Mouse (Mus musculus) telencephalon, adult 2 months (tissue): ENCODE results near the gene Golga7b.

Experiments
- DNase-seq: peaks from one replicate; pipeline ENCODE4 v3.0.0-alpha.2; 2011; ENCODE audit warnings: low read depth, low spot score

Golga7b gene

DNA sequence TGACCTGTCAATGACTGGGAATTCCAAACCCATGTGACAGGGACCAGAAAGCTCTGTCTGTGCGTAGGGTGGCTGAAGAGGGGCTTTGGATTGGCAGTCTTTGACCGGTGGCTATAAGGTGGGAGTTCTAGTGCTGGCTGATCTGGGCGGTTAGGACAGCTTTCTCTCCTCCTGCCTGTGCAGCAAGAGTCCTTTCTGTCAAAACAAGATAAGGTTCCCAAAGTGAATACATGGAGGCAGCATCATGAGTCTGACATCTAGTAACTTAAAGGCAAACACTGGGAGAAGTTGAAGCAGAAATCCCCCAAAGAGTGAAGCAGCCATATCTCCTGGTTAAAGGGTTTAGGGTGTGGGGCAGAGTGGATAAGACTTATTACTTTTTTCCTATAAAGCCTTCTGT, at the start of gene Golga7b:
Golga7b (plus strand) TSS at position 56 of the 400 bp plus-strand sequence.
- no peak for DNase-seq

DNA sequence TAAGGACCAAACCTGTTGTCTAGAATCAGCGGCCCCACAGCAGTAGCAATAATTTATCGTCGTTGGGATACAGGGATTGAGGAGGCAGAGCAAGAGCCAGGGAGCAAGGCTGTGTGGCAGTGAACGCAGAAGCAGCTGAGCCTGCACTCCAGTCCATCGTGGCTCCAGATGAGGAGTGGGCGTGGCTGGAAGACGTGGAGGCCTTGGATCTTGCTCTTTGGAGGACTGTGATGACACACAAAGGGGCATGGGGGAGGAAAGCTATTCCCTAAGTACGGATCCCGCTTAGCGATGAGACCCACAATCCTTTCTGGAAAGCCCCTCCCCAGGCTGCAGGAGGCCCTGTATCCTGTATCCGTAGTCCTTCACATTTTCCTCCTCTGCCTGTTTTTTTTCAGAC, 49.3 kb upstream of the Golga7b start:
- no peak for DNase-seq

DNA sequence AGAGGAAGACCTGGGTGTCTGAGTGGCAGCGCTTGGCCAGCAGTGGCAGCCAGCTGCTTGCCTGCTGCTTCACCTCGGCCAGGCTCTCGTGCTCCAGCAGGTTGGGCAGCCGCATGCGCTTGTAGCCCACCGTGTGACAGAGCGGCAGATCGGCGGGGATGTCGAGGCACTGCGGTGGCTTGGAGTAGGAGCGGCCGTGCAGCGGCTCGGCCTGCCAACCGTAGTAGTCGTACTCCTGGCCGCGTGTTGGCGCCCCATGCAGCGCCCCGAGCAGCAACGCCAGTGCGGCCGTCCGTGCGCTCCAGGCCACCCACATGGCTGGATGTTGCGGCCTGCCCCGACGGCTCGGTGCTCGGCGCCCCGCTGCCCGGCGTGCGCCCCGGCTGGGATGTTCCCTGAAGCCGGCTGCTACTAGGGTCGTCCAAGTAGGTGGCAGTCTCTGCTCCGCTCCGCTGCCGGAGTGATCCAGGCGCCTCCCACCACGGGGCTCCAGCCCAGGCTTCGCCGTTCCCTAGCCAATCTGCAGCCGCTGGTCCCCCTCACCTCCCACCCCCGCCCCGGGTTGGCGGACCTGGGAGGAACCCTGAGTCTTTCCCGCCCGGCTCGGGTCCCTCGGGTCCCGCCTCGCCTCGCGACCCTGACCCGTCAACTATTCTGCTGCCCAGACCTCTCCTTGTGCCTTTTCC, 45.5 kb upstream of the Golga7b start, which contains the start of gene Sfrp5:
Sfrp5 (minus strand) TSS at position 557 of the 686 bp plus-strand sequence.
- no peak for DNase-seq

GRCm38 (mm10) chr19:42202467-42202866, 44.9 kb upstream of the Golga7b start:
- DNase-seq = no peak

DNA sequence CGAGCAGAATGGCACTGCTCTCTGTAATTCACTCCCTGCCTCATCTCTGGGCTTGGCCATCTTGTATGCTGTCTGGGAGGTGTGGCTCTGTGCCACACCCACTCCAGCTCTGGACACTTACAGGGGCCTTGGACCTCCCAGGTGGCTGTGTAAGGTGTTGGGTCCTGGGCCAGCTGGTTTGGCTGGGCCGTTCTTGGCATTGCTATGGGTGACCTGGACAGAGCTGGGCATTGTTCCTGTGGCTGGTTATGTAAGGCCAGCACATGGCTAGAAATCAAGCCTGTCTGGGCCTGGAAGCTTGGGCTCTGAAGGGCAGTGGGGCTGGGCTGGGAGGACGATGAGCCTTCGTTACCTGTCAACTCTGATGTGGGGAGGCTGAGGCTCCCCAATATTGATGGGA, 43.1 kb upstream of the Golga7b start:
- DNase-seq = no peak

DNA sequence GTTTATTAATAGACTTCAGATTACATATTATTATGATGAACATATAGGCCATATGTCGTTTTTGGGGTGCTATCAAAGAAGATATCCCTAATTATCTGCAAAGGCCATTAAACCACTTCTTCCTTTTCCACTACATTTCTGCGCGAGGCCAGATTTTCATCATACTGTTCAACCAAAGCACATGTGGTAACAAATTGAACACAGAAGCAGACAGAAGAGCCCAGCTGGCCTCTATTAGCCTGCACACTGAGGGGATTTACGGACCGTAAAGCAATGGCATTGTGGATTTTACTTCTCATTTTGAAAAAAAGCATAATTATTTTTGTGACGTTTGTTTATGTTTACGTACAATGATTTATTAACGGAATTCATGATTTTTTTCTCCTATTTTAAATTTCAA, 42.2 kb upstream of the Golga7b start:
- DNase-seq = no peak

GRCm38 (mm10) chr19:42209485-42209884, 37.9 kb upstream of the Golga7b start:
- no peak for DNase-seq

- DNase-seq = no peak
These were observed 37.4 kb upstream of the Golga7b start for GRCm38 (mm10) chr19:42209976-42210375.

DNA sequence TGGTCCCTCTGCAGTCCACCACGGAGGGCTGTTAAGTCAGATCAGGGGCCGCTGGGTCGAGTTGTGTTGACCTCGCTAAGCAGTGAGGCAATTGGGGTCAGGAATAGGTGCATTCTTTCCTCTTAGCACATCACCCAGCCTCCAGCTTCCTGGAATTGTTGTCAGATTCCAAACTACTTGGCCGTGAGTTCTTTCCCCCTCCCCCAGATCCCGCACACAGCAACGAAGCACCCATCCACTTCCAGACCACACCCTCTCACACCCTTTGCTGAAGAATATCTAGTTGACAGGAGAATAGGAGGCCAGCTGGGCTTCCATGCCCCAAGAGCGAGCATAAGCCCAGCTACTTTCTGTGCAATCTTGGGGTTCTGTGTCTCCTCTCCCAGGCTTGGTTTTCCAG, 35.4 kb upstream of the Golga7b start:
- no peak for DNase-seq

DNA sequence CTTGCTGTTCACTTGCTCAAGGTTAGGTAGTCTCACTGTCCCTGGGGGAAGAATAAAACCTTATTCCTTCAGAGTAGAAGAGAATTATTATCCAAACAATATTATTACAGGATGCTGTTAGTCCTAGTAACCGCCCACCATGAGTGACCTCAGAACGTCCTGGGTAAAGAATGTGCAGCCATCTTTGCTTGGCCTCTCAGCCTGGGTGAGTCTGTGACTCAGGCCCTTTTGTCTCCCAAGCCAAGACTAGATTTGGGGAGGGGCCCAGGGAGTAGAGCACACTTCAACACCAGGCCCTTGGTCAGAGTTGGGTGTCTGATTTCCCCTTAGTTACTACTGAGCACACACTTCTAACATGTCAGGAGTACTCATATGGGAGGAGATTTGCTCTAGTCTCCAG, 32.8 kb upstream of the Golga7b start:
- DNase-seq = no peak

GRCm38 (mm10) chr19:42216699-42217373, 30.5 kb upstream of the Golga7b start:
- DNase-seq = no peak

DNA sequence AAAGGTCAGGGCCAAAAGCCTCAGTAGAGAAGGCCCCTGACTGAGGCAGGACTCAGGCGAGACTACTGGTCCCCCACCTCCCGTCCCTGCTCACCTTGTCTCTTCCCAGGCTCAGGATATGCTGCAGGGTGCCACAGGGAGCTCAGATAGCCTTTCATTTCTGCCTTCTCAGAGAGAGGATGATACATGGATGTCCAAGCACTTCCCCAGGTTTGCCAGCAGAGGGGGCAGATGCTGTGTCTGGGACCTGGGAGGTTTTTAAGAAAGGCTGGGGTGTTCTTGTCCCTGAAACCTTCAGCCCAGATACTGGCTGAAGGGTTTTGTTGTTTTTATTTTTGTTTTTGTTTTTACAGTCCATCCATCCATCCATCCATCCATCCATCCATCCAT, 30.0 kb upstream of the Golga7b start:
- DNase-seq = peak; percentile 45

GRCm38 (mm10) chr19:42226451-42226850, 20.9 kb upstream of the Golga7b start:
- DNase-seq = peak; percentile 43

DNA sequence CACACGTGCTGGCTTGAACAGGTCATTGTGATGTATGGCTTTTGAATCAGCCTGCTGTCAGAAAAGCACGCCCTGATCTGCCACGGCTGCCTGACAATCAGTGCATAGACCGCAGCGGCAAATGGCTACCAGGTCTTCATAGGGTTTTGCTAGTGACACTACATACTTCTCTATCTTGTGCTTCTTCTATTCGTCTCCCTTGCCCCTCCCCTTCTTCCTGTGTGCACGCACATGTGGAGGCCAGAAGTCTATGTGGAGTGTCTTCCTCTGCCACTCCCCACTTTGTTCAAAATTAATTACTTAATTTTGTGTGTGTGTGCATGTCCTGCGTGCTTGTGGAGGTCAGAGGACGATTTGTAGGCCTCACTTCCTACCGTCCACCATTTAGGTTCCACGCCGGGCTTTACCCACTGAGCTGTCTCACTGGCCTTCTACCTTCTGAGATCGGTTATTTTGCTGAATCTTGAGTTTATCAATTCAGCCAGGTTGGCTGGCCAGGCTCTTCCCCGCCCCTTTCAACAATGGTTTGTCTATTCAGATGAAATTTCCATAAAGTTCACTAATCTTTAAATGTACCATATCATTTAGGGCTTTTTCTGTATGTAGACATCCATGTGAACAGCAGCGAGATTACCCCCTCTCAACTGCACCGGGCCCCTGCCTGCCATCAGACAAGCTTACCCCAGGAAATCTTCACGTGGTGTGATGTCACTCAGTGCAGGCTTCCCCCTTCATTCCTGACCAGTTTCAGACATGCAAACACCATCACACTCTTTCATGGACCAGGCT, 17.7 kb upstream of the Golga7b start:
- DNase-seq = no peak

- no peak for DNase-seq
These were observed 17.1 kb upstream of the Golga7b start for GRCm38 (mm10) chr19:42230288-42230568.

DNA sequence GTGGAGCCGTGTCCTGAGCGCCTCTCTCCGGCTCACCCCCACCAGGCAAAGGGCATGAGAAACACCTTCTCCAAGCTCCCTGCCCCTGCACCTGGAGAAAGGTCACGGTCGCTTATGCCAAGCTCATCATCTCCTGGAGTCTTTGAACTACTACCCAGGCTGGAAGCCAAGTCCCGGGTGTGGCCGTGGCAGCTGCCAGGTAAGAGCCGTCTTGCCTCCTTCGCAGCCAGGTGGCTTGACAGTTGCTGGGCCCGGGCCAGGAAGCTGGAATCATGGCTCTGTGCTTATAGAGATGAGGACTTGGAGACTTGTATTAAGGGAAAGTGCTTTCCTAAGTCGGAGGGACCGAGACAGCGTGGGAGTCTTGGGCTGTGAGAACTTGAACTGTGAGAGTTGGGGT, 16.4 kb upstream of the Golga7b start:
- no peak for DNase-seq

GRCm38 (mm10) chr19:42237602-42238340, 9.6 kb upstream of the Golga7b start:
- DNase-seq = peak; percentile 74

- DNase-seq = peak; percentile 44
These were observed 9.0 kb upstream of the Golga7b start for GRCm38 (mm10) chr19:42238341-42238715.

DNA sequence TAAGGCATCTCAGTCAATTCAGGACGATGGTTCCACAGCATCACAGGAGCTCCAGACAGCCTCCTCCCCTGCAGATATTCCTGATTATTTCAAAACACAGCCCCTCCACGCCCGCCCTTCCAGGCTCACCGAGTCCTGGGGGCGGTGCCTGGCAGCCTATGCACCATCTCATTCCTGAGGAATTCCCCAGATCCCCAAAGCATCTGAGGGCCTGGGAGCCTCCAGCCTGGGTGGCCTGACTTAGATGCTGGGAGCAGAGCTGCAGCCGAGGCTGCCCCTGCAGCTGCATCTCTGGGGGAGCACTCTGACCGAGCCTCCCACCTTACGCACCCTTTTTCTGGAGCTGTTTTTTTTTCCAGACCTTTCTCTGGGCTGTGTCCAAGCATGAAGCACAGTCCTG, 6.5 kb upstream of the Golga7b start:
- no peak for DNase-seq

- no peak for DNase-seq
These were observed 4.0 kb upstream of the Golga7b start for GRCm38 (mm10) chr19:42243401-42243800.

DNA sequence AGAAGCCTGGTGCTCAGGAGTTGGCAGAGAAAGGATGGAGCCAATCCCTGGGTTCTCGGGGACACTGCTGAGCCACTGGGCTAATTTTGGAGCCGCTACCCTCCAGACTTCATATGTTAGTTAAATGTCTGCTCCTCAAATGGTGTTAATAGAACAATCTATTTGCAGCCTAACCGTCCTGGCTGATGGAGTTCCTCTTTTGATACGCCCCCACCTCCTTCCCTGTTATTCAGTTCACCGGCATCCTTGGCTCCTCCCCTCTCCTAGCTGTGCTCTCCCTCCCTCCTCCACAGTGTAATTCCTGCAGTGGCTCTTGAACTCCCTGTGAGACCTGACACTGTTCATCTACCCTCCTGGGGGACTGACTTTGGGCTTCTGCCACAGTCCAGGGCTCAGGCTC, 748 bp upstream of the Golga7b start:
- no peak for DNase-seq
